Mouse (Mus musculus) kidney, embryonic 16.5 days (tissue): ENCODE measurements around the gene Bckdhb. TPM values are rescaled to one million over a fixed set of nuclear protein-coding genes. Genes with fewer than 3 reads are reported as not detected.

Source experiments
- ATAC-seq: fragments of 200-750 bp; cut with Nextera tagmentation; 2 replicates; pipeline ENCODE4 v1.8.0; 2017; ENCODE audit warnings: moderate TSS enrichment; ENCODE audit not compliant: low FRiP score, low TSS enrichment
- H3K27ac ChIP-seq: fragments of 300-500 bp; sonication (generic); 2 replicates; pipeline ENCODE4 v1.5.1; 2014; ENCODE audit warnings: low read length
- H3K27me3 ChIP-seq: fragments of 300-500 bp; sonication (generic); 2 replicates; pipeline ENCODE4 v1.6.1; 2014; ENCODE audit warnings: low read length, control low read depth, mixed read lengths; ENCODE audit not compliant: insufficient read depth
- H3K36me3 ChIP-seq: fragments of 300-500 bp; sonication (generic); 2 replicates; pipeline ENCODE4 v1.6.1; 2014; ENCODE audit warnings: low read length, control low read depth, mixed read lengths; ENCODE audit not compliant: insufficient read depth
- H3K4me1 ChIP-seq: fragments of 300-500 bp; sonication (generic); 2 replicates; pipeline ENCODE4 v1.6.1; 2014; ENCODE audit warnings: low read length, control low read depth, mixed read lengths; ENCODE audit not compliant: insufficient read depth
- H3K4me2 ChIP-seq: fragments of 300-500 bp; sonication (generic); replicated peaks from 2 replicates; pipeline ENCODE4 v1.6.1; 2014; ENCODE audit warnings: low read depth, low read length
- H3K4me3 ChIP-seq: fragments of 300-500 bp; sonication (generic); 2 replicates; pipeline ENCODE4 v1.5.1; 2014; ENCODE audit warnings: mild to moderate bottlenecking, low read length
- H3K9ac ChIP-seq: fragments of 300-500 bp; sonication (generic); replicated peaks from 2 replicates; pipeline ENCODE4 v1.6.1; 2014; ENCODE audit warnings: low read length
- H3K9me3 ChIP-seq: fragments of 300-500 bp; sonication (generic); 2 replicates; pipeline ENCODE4 v1.6.1; 2016; ENCODE audit warnings: low read length, control low read depth
- WGBS: fragments of 180-500 bp; shearing (Covaris S2); extraction: QIAGEN DNeasy Blood & Tissue Kit; methylation state at CpG from one replicate; pipeline ENCODE4 v1.1.7; 2014; 5-methylcytosine and 5-hydroxymethylcytosine counted together
- polyA plus RNA-seq: library from polyadenylated mRNA; unstranded; fragments of >200 nt; fragmentation: Nextera tagmentation; extraction: Ambion mirVana; gene quantifications from 2 replicates; pipeline ENCODE4 v1.2.1, GENCODE M21; 2015

Bckdhb gene
- polyA plus RNA-seq, 1 experiment from 2014 or later, result 51.2 TPM

DNA sequence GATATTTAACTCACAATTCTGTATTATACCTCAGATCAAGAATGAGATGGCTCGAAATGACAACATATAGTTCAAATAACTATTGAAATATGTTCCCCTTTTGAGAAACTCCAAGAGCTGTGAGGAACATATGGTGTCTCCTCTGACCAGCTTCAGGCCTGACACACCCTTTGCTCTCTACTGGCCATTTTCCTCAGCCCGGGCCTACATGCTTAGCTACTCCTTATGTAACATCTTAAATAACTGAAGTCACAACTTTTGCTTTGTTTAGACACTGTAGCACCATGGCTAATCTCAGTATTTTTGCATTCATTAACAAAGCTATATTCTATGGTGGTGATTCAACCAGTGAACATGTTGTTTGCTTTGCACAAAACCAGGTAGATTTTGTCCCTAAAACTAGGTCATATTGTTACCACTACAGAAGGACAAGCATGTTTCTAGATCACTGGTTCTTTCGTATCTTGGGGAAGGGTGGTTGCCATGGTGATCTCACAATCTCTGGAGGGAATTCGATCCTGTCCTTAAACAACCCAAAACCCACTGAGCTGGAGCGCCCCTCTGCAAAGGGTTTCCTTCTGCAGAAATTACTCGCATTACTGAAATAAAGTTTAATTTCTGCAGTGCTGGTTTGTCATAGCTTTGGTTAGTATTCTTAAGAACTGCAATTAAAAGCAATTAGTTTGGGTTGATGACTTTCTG is 185.0 kb downstream of the Bckdhb start:
- H3K9me3 ChIP-seq, result no peaks in the 10 kb centered on the region
- H3K27ac ChIP-seq, result no peak overlapping the region
- H3K4me3 ChIP-seq, result no peak overlapping the region
- WGBS, result 42% methylated on average over 6 of the region's 6 CpGs
- H3K36me3 ChIP-seq, result no peaks in the 10 kb centered on the region
- ATAC-seq, result peak; percentile 65; the same call in 1 of the 2 replicates
- no peak overlapping the region for H3K4me2 ChIP-seq
- peaks cover 23% of the 10 kb centered on the region for H3K4me1 ChIP-seq
- H3K9ac ChIP-seq, result no peak overlapping the region
- peaks cover 3% of the 10 kb centered on the region; the same call in 1 of the 2 replicates for H3K27me3 ChIP-seq

DNA sequence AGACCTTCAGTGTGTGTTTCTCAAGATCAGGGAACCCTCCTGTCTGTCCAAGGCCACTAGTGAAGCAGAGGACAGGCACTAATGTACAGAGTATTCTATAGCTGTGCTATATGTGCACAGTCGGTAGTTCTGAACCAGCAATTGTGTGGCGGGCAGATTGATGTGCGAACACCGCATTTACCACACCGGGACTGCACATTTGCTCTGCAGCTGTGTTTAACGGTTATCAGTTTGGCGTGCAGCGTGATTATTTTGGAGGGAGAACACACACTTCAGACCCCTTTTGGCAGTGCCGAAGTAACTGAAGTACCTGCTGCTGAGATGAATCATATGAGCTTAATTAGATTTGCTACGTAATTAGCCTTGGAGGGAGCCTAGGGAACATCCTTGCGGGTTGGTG is 185.7 kb downstream of the Bckdhb start:
- Histone ChIP-seq H3K27me3 (peaks cover 3% of the 10 kb centered on the region; the same call in 1 of the 2 replicates), H3K4me1 (peaks cover 23% of the 10 kb centered on the region), H3K4me3 (no peak overlapping the region), H3K4me2 (no peak overlapping the region; the same call in 1 of the 2 replicates), H3K36me3 (no peaks in the 10 kb centered on the region), H3K9me3 (no peaks in the 10 kb centered on the region), H3K27ac (no peak overlapping the region), H3K9ac (no peak overlapping the region)
- 50% methylated on average over 11 of the region's 11 CpGs for WGBS
- 0 out of 2 replicates have a peak, but pooled peaks have one; percentile 33 for ATAC-seq

GRCm38 (mm10) chr9:84112319-84112718 is 187.4 kb downstream of the Bckdhb start:
- Histone ChIP-seq H3K27me3 (peaks cover 3% of the 10 kb centered on the region; the same call in 1 of the 2 replicates), H3K27ac (no peak overlapping the region), H3K4me3 (no peak overlapping the region), H3K36me3 (no peaks in the 10 kb centered on the region), H3K4me1 (peaks cover 18% of the 10 kb centered on the region), H3K4me2 (no peak overlapping the region), H3K9me3 (no peaks in the 10 kb centered on the region), H3K9ac (no peak overlapping the region)
- WGBS, result 65% methylated on average over 1 of the region's 1 CpGs
- no peak for ATAC-seq

DNA sequence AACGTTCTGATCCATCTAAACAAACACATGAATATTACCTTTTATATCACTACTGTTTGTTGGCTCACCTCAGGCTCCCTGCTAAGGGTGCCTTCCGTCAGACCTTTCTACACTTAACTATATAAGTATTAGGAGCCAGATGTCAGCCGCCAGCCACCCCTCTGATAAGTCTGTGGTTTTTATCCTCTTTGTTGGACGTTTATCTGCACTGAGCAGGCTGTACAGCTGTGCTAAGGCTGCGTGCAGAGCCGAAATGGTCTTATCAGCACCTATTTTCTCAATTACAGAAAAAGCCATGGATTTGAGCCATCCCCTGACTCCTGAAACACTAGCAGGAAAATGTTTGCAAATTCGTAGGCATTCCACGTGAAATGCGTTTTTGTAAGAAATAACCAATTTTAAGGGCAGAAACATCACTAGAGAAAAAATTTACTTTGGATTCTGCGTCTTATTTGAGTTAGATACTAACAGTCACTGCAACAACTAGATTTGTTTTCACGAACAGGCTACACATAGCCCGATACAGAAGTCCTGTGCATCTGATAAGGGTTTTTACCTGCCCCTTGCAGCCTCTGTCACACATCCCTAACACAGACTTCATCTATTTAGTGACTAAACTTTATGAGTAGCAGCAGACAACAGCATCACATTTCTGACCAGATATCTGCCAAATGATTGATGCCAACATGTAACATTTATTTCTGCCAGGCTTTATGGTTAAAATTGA is 188.1 kb downstream of the Bckdhb start:
- no peak overlapping the region for H3K4me2 ChIP-seq
- no peaks in the 10 kb centered on the region for H3K36me3 ChIP-seq
- WGBS, result 84% methylated on average over 12 of the region's 12 CpGs
- no peak overlapping the region for H3K27ac ChIP-seq
- H3K27me3 ChIP-seq, result peaks cover 3% of the 10 kb centered on the region; the same call in 1 of the 2 replicates
- H3K4me3 ChIP-seq, result no peak overlapping the region
- H3K9me3 ChIP-seq, result no peaks in the 10 kb centered on the region
- no peak for ATAC-seq
- H3K4me1 ChIP-seq, result peaks cover 15% of the 10 kb centered on the region
- H3K9ac ChIP-seq, result no peak overlapping the region

- peak overlapping the region; percentile 48 for H3K4me2 ChIP-seq
- no peaks in the 10 kb centered on the region for H3K36me3 ChIP-seq
- WGBS, result 32% methylated on average over 13 of the region's 13 CpGs
- H3K9ac ChIP-seq, result no peak overlapping the region
- H3K4me1 ChIP-seq, result peaks cover 15% of the 10 kb centered on the region
- no peak for ATAC-seq
- H3K9me3 ChIP-seq, result no peaks in the 10 kb centered on the region
- H3K27me3 ChIP-seq, result peaks cover 3% of the 10 kb centered on the region; the same call in 1 of the 2 replicates
- no peak overlapping the region for H3K27ac ChIP-seq
- peak overlapping the region; percentile 26 for H3K4me3 ChIP-seq
These were observed 189.3 kb downstream of the Bckdhb start for GRCm38 (mm10) chr9:84114254-84114653.

- no peak overlapping the region for H3K4me2 ChIP-seq
- H3K27ac ChIP-seq, result no peak overlapping the region
- H3K36me3 ChIP-seq, result no peaks in the 10 kb centered on the region
- no peak overlapping the region for H3K9ac ChIP-seq
- peaks cover 3% of the 10 kb centered on the region; the same call in 1 of the 2 replicates for H3K27me3 ChIP-seq
- WGBS, result 61% methylated on average over 5 of the region's 5 CpGs
- H3K9me3 ChIP-seq, result no peaks in the 10 kb centered on the region
- H3K4me1 ChIP-seq, result no peaks in the 10 kb centered on the region
- ATAC-seq, result no peak
- no peak overlapping the region for H3K4me3 ChIP-seq
These were observed 192.4 kb downstream of the Bckdhb start for GRCm38 (mm10) chr9:84117337-84117736.

DNA sequence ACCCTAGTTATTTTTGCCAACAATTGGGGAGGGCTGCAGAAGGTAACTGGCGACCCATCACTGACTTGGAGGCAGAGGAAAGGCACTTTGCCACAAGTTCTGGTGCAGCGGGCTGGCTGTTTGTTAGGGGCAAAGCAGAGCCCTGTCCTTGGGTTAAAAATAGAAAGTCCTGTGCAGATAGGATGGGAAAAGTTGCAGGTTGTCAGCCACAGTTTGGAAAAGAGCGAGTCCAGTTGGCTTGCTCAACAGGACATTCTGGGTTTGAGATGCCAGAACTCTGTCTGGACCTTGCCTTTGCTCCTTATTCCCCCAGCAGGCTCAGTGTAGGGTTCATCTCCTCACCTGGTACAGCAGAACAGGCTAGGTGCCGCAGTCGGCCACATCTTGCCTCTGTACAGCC is 200.1 kb downstream of the Bckdhb start:
- no peak overlapping the region for H3K4me2 ChIP-seq
- 94% methylated on average over 5 of the region's 5 CpGs for WGBS

DNA sequence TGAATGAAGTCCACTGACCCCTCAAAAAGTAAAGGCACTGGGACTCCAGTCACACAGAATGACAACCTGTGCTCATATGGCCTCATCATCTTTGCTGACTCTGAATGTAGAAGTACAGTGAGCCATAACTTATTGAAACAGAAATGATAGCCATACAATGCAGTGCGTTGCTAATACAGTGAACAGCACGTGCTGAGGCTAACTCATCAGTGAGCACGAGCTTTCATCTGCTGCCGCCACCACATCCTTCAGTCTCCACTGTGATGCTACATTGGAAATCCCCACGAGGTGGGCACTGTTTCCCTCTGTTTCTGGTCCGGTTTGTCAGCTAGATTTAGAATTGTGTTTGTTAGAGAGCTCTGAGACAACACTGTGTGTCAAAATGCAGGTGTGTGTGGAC is 205.4 kb downstream of the Bckdhb start:
- Histone ChIP-seq H3K9ac (no peak overlapping the region), H3K27me3 (no peaks in the 10 kb centered on the region), H3K4me1 (no peaks in the 10 kb centered on the region), H3K27ac (no peak overlapping the region), H3K36me3 (no peaks in the 10 kb centered on the region; the same call in 1 of the 2 replicates), H3K4me3 (no peak overlapping the region), H3K4me2 (no peak overlapping the region), H3K9me3 (0 out of 2 replicates have a peak, but pooled peaks cover 3% of the 10 kb centered on the region)
- 88% methylated on average over 6 of the region's 6 CpGs for WGBS
- no peak for ATAC-seq

More for the DNA sequence above, 200.1 kb downstream of the Bckdhb start:
- no peak for ATAC-seq
- Histone ChIP-seq H3K9me3 (0 out of 2 replicates have a peak, but pooled peaks cover 3% of the 10 kb centered on the region), H3K36me3 (no peaks in the 10 kb centered on the region; the same call in 1 of the 2 replicates), H3K4me1 (no peaks in the 10 kb centered on the region), H3K4me3 (no peak overlapping the region), H3K27me3 (no peaks in the 10 kb centered on the region), H3K27ac (no peak overlapping the region), H3K9ac (no peak overlapping the region)

DNA sequence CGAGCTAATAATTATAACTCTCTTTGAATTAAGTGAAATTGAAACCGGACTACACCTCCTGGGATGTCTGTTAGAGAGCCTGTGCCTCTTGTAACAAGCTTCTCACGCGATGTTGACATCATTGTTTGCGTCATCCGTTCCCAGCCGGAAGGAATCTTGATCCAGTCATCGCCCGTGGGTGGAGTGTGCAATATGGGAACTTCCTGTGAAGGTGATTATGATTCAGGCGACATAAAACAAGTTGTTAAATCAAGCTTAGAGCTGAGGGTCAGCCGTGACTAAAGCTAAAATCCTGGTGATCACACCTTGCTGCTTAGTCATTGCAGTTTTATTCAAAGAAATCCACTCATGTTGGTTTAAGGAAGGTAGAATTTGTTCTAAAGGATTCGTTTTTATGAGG is 210.1 kb downstream of the Bckdhb start:
- ATAC-seq, result no peak

GRCm38 (mm10) chr9:84137192-84137591 is 212.2 kb downstream of the Bckdhb start:
- Histone ChIP-seq H3K36me3 (no peaks in the 10 kb centered on the region), H3K4me1 (no peaks in the 10 kb centered on the region), H3K9ac (no peak overlapping the region), H3K27me3 (no peaks in the 10 kb centered on the region), H3K27ac (no peak overlapping the region), H3K4me3 (no peak overlapping the region), H3K9me3 (no peaks in the 10 kb centered on the region), H3K4me2 (no peak overlapping the region)
- 92% methylated on average over 6 of the region's 6 CpGs for WGBS
- no peak for ATAC-seq

More for the DNA sequence above, 210.1 kb downstream of the Bckdhb start:
- Histone ChIP-seq H3K36me3 (no peaks in the 10 kb centered on the region), H3K9ac (no peak overlapping the region), H3K4me1 (no peaks in the 10 kb centered on the region), H3K4me2 (no peak overlapping the region), H3K27me3 (no peaks in the 10 kb centered on the region), H3K4me3 (no peak overlapping the region), H3K9me3 (no peaks in the 10 kb centered on the region), H3K27ac (no peak overlapping the region)
- 84% methylated on average over 12 of the region's 12 CpGs for whole genome bisulfite sequencing
